Mouse (Mus musculus) E14TG2a.4 (cell line): ENCODE data around the gene Sdr9c7.

Experiments
- H3K27me3 ChIP-seq: 2 replicates; pipeline ENCODE4 v1.6.1; 2014; ENCODE audit warnings: low read length, control low read depth; ENCODE audit not compliant: insufficient read depth
- H3K36me3 ChIP-seq: 2 replicates; pipeline ENCODE4 v1.6.1; 2014; ENCODE audit warnings: low read length, control low read depth; ENCODE audit not compliant: insufficient read depth
- H3K4me1 ChIP-seq: replicated peaks from 2 replicates; pipeline ENCODE4 v1.6.1; 2014; ENCODE audit warnings: low read depth, low read length, control low read depth
- H3K4me3 ChIP-seq: replicated peaks from 2 replicates; pipeline ENCODE4 v1.5.1; 2014; ENCODE audit warnings: mild to moderate bottlenecking, low read length
- H3K9me3 ChIP-seq: 2 replicates; pipeline ENCODE4 v1.6.1; 2014; ENCODE audit warnings: low read length, control low read depth
- CTCF ChIP-seq: conservative IDR thresholded peaks from 2 replicates; pipeline ENCODE4 v1.5.1; 2014; ENCODE audit warnings: low read length
- NANOG ChIP-seq: IDR thresholded peaks from 2 replicates; pipeline ENCODE4 v1.6.1; 2014; ENCODE audit warnings: borderline replicate concordance, low read length, mixed read lengths
- POU5F1 ChIP-seq: IDR thresholded peaks from 2 replicates; pipeline ENCODE4 v1.6.1; 2014; ENCODE audit warnings: low read length, borderline replicate concordance

The Sdr9c7 gene

DNA sequence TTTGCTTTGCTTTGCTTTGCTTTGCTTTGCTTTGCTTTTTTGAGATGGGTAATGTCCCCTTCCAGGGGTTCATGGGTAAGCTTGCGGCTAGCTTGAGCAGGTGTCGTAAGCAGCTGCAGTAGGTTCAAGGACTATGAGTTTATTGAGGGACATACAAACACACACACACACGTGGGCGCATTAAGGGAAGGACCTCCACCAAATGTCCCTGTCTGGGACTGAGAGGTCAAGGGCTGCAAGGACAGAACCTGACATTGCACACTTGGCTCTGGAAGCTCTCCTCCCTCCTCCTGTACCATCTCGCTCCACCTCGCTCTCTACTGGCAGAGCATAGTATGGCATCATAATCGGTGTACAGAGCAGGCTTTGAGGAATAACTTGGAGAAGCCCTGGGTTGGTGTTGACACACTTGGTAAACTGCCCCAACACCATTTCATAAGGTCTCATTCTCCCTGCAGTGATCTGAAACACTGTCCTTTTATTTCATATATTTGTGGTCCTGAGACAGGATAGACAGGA lies 60.9 kb downstream of the Sdr9c7 start:
- peaks cover 29% of the 10 kb centered on the region for H3K4me1 ChIP-seq
- no peaks in the 10 kb centered on the region for H3K36me3 ChIP-seq
- H3K9me3 ChIP-seq = peaks cover 42% of the 10 kb centered on the region
- no peak overlapping the region for H3K4me3 ChIP-seq
- H3K27me3 ChIP-seq = no peaks in the 10 kb centered on the region
- TF ChIP-seq NANOG (no peak), CTCF (no peak), POU5F1 (no peak)
